Mouse (Mus musculus) embryo, embryonic 9.5 days (tissue): ENCODE results near the gene Lgi2.
A peak's percentile ranks its signal among the peaks of the same experiment; 100 is the strongest.

Experiments
- DNase-seq: peaks from one replicate; pipeline ENCODE4 v3.0.0-alpha.2; 2017; ENCODE audit errors: extremely low spot score

Gene Lgi2

DNA sequence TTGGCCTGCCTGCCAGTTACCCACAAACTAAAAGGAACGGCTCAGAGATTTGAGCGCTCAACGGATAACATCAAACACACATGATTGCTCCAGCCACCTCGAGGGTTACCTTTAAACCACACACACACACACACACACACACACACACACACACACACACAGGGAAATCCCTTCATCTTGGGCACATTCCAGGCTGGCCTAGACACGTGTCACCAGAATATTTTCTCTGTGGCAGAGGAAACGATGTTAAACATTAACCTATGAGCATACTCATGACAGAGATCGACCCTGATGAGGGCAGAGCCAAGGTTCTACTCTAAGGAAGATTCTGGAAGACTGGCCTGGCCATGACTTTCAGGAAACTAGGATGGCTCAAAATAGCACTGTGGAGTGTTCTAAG lies 29.2 kb downstream of the Lgi2 start:
- DNase-seq: no peak

- DNase-seq: no peak
Observed at GRCm38 (mm10) chr5:52534798-52535590, 31.3 kb downstream of the Lgi2 start.

DNA sequence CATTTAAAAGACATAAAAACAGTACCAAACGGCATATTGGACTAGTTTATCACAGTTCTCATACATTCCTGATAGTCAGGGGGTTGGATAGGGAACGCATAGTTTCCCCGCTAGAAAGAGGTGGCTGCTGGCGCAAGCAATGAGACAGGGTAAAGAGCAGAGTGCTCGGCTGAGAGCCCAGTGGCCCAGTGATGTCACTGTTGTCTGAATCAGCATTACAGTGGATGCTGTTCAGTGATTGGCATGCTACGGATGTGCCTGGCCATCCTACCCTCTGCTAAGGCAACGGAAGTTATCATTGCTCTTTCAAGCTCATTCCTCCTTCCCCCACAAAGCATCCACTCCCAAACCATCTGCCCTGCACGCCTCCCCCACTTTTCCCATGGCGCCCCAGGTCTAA lies 32.6 kb downstream of the Lgi2 start:
- DNase-seq: no peak

DNA sequence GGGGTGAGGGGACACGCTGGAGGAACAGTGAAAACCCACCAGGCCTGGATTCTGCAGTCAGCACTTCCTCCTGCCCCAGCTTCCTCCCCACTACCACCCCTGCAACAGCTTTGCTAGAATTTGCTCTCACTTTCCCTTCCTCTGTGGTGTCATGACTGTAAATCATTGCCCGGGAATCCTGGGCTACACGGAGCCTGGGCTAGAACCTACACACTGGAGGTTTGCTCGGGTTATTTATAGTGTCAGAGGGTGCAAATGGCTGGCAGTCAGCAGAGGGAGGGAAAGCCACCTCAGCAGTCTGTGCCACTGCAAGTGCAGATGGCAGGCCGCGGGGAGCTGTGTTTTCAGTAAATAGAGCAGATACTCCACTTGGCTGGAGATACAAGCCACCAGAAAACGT lies 37.7 kb downstream of the Lgi2 start:
- DNase-seq: no peak

- DNase-seq: no peak
Observed at GRCm38 (mm10) chr5:52526324-52526986, 39.8 kb downstream of the Lgi2 start.

DNA sequence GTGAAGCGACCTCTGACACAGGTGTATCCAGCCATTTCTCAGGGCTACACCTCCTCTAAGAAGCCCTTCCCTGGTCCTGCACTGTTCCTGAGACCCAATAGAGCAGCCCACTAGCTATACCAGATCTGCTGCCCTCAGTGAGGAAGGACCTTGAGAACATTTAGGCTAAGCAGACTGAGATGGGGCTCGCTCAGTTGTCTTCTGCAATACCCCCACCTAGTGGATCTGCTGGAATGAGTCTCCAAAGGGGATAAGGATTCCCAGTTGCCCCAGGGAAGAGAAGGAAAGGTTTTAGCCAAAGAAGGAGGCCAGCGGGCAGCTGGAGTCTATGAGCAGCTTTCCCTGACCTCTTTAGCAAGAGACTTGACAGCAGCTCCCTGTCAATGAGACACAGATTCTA lies 42.1 kb downstream of the Lgi2 start:
- DNase-seq: peak; percentile 18

- DNase-seq: no peak
Observed at GRCm38 (mm10) chr5:52519921-52520320, 46.3 kb downstream of the Lgi2 start.

- peak; percentile 37 for DNase-seq
Observed at GRCm38 (mm10) chr5:52516072-52516476, 50.2 kb downstream of the Lgi2 start.

GRCm38 (mm10) chr5:52515246-52516021 lies 50.8 kb downstream of the Lgi2 start:
- DNase-seq: peak; percentile 72

DNA sequence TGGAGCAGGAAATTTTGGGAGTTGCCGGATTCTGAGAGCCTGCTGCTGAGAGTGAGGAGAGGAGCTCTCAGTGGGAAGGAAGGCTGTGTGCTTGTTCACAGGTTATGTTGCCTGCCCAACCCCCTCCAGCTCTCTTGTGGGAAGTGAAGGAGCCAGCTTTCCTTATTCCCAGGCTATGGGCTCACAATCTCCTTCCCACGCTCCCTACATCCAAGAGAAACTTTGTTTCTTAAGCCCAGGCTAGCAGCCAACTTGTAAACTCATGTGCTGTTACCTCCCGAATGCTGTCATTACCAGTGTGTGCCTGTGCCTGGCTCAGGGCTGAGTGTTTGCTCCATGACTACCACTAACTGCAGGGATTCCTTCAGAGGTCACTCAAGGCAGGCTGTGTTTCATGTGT lies 55.2 kb downstream of the Lgi2 start:
- no peak for DNase-seq

DNA sequence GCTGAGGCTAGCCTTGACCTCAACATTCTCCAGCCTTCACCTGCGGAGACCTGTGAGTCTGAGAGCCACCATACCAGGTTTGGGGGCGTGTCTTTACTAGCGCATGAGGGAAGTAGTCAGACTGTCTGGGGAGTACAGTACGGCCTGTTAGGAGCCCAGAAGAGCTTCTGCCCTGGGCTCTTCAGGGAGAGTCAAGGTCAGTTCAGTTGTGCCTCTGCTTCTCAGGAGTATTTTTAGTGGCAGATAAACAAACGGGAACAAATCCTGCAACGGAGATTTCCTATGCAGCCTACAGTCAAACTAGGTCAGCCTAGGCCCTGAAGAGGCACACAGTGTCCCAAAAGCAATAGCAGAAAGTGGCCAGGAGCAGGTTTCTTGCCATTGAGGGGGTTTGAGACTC lies 56.8 kb downstream of the Lgi2 start:
- DNase-seq: no peak

GRCm38 (mm10) chr5:52504666-52505065 lies 61.6 kb downstream of the Lgi2 start:
- DNase-seq: no peak

- DNase-seq: no peak
Observed at GRCm38 (mm10) chr5:52504148-52504547, 62.1 kb downstream of the Lgi2 start.

DNA sequence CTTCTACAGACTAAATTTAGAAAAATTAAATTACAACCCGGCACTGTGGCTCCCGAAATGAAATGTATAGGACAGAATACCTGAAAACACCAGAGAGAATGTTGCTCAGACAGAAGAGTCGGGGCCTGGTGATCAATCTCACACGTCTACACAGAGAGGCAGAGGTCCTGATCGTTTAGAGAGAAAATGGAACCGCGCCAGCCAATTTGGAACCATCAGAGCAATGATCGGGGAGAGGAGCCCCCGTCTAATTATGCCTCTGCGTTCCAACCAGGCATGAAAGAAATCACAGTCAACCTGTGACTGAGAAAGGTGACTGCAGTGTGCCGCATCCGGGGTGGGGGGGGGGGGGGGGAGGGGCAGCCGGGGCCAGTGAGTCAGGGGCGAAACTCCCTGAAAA lies 70.6 kb downstream of the Lgi2 start:
- DNase-seq: no peak

GRCm38 (mm10) chr5:52491496-52491895 lies 74.8 kb downstream of the Lgi2 start:
- DNase-seq: no peak

GRCm38 (mm10) chr5:52487559-52488430 lies 78.5 kb downstream of the Lgi2 start:
- DNase-seq: no peak
